Mouse (Mus musculus): Measurements from ENCODE around the gene Nbea. TPM values are rescaled to one million over a fixed set of nuclear protein-coding genes. Genes with fewer than 3 reads are reported as not detected.

The Nbea gene
- 15.7 and 16.0 TPM in 2 replicates for polyA plus RNA-seq (2014; fragmentation: Nextera tagmentation; extraction: Ambion mirVana)

DNA sequence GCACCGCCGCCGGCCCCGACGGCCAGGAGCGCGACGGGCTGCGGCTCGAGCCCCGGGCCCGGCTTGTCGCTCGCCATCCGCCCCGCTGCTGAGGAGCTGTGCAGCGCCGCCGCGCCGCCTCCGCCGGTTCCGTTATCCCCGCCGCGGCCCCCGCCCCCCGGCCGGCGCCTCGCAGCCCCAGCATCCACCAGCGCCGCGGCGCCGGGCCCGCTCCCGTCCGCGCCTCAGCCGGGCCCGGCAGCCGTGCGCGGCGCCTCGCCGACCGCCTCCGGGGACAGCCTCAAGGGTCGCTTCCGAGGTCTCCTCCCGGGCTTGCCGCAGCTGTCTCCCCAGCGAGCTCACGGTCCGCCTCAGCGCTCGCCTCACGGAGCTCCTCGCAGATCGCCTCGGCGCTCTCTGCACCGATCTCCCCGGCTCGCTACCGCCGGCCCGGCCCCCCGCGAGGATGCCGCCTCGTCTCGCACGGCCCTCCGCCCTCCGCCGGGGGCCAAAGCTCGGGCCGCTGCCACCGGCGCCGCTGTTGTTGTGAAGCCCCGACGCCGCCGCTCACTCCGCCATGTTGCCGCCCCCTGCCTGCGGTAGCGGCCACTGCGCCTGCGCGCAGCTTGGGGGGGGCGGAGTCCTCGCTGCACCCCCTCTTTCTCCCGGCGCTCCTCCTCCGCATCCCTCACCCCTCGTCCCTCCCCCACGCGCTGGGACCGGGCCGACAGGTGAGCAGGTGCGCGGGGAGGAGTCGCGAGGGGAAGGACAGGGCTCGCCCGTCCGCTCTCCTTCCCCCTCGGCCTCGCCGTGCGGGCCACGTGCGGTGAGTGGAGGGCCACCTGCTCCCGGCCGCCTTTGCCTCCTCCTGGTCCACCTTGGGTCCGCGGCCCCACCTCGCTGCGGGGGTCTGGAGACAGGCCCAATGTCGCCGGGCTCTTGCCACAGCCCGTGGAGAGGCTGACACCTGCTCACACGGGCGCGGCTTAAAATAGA is at the start of gene Nbea:
TSS of gene Nbea (minus strand) at position 543 of the 975 bp plus-strand sequence.
- Histone ChIP-seq H3K9me3 (ENCODE audit: control insufficient read depth, low read length) (no peaks in the 10 kb centered on the region), H3K4me1 (ENCODE audit: control insufficient read depth in 2 of 2, insufficient read depth in 2 of 2, low read length in 2 of 2) (peaks cover 2 to 16% of the 10 kb centered on the region in 2 experiments; a peak in 3 of 4 replicates), H3K36me3 (ENCODE audit: control insufficient read depth, insufficient read depth, low read length) (no peaks in the 10 kb centered on the region), H3K27ac (replicated peaks in 1 of 2; ENCODE audit: control insufficient read depth in 1 of 2, insufficient read depth in 1 of 2, low read depth in 2 of 2, low read length in 2 of 2) (peak within 1 kb of the TSS; percentile 70 to 91), H3K4me2 (ENCODE audit: low read length) (peak within 1 kb of the TSS; percentile 81), H3K9ac (ENCODE audit: low read length) (peak within 1 kb of the TSS; percentile 96), H3K27me3 (ENCODE audit: control insufficient read depth, insufficient read depth, low read length) (no peaks in the 10 kb centered on the region), H3K4me3 (ENCODE audit: control insufficient read depth in 1 of 2, insufficient read depth in 1 of 2, low read depth in 1 of 2, low read length in 2 of 2) (peak within 1 kb of the TSS; percentile 85 to 96)
- WGBS: under 1% methylated on average over 103 of the region's 131 CpGs
- ATAC-seq (ENCODE audit: insufficient number of reproducible peaks, insufficient read depth, low FRiP score, low read depth): peak; percentile 71

DNA sequence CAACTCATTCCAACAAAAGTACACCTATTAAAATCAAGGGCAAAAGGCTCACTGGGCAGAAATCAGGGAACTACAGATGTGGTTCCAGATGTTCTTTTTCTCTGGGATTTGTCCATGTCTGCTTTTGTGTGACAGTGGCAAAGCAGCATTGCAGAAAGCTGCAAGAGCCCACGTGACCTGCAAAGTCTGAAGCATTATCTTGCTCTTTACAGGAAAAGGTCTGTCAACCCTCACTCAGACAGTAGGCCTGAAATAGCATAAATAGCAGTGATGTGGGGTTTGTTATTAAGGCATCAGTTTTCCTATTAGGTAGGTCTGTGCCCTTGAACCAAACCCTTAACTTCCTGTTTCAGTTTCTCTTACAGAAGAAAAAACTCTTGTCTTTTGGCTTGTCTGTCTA is 45.8 kb upstream of the Nbea start:
- 0 out of 2 replicates have a peak, but pooled peaks have one; percentile 17 for ATAC-seq (ENCODE audit: insufficient number of reproducible peaks, insufficient read depth, low FRiP score, low read depth)
- H3K36me3 ChIP-seq (ENCODE audit: control insufficient read depth, insufficient read depth, low read length): no peaks in the 10 kb centered on the region
- no peaks in the 10 kb centered on the region for H3K9me3 ChIP-seq (ENCODE audit: control insufficient read depth, low read length)
- WGBS: 4% methylated on average over 1 of the region's 1 CpGs
- no peak overlapping the region for H3K9ac ChIP-seq (ENCODE audit: low read length)
- no peaks in the 10 kb centered on the region for H3K27me3 ChIP-seq (ENCODE audit: control insufficient read depth, insufficient read depth, low read length)
- peak overlapping the region; percentile 41 to 44; a peak in 3 of 4 replicates for H3K27ac ChIP-seq (replicated peaks in 1 of 2; ENCODE audit: control insufficient read depth in 1 of 2, insufficient read depth in 1 of 2, low read depth in 2 of 2, low read length in 2 of 2)
- peaks cover 2 to 4% of the 10 kb centered on the region in 2 experiments; a peak in 2 of 4 replicates for H3K4me1 ChIP-seq (ENCODE audit: control insufficient read depth in 2 of 2, insufficient read depth in 2 of 2, low read length in 2 of 2)
- H3K4me3 ChIP-seq (ENCODE audit: control insufficient read depth in 1 of 2, insufficient read depth in 1 of 2, low read depth in 1 of 2, low read length in 2 of 2): no peak overlapping the region
- H3K4me2 ChIP-seq (ENCODE audit: low read length): no peak overlapping the region

DNA sequence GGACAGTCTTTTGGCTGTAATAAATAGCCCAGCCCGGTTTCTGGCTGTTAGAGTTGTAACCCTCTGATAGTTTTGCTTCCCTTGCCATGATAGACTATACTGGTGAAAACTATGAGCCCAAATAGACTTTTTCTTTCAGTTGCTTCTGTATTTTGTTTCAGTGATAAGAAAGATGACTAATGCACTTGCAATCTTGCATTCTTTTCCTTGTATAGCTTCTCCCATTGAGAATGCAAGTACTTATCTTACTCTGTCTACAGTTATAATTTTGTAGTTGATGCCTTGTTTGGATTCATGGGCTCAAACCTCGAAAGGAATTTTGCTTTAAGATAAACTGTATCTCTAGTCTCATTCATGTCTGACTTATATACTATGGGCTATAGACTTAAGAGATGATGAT is 32.5 kb upstream of the Nbea start:
- ATAC-seq (ENCODE audit: insufficient number of reproducible peaks, insufficient read depth, low FRiP score, low read depth): no peak
- WGBS: 16% methylated on average over 2 of the region's 2 CpGs
- Histone ChIP-seq H3K4me2 (ENCODE audit: low read length) (no peak overlapping the region), H3K27ac (replicated peaks in 1 of 2; ENCODE audit: control insufficient read depth in 1 of 2, insufficient read depth in 1 of 2, low read depth in 2 of 2, low read length in 2 of 2) (peak overlapping the region in 1 of 2 experiments; percentile 28; a peak in 1 of 4 replicates), H3K9ac (ENCODE audit: low read length) (no peak overlapping the region), H3K4me3 (ENCODE audit: control insufficient read depth in 1 of 2, insufficient read depth in 1 of 2, low read depth in 1 of 2, low read length in 2 of 2) (no peak overlapping the region), H3K9me3 (ENCODE audit: control insufficient read depth, low read length) (no peaks in the 10 kb centered on the region), H3K4me1 (ENCODE audit: control insufficient read depth in 2 of 2, insufficient read depth in 2 of 2, low read length in 2 of 2) (peaks cover 0 to 10% of the 10 kb centered on the region in 2 experiments; a peak in 3 of 4 replicates), H3K36me3 (ENCODE audit: control insufficient read depth, insufficient read depth, low read length) (no peaks in the 10 kb centered on the region), H3K27me3 (ENCODE audit: control insufficient read depth, insufficient read depth, low read length) (no peaks in the 10 kb centered on the region)

DNA sequence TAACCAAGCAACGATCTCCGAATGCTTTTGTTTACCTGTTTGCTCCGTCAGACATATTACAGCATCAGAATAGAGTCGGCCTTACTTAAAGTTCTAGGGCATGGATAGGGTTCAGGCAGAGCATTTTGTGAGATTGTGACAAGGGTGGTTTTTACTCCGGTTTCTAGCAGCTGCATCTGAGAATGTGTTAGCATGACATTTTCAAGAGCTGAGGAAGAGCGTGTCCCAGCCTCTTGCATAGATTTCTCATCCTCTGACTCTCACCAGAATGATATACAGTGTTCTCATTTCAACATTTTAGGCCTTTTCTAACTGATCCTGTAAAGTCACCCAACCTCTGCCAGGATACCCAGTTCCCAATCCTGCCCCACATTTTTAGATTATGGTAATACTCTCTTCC is 20.5 kb upstream of the Nbea start:
- Histone ChIP-seq H3K27me3 (ENCODE audit: control insufficient read depth, insufficient read depth, low read length) (no peaks in the 10 kb centered on the region), H3K4me1 (ENCODE audit: control insufficient read depth in 2 of 2, insufficient read depth in 2 of 2, low read length in 2 of 2) (no peaks in the 10 kb centered on the region), H3K9ac (ENCODE audit: low read length) (no peak overlapping the region), H3K9me3 (ENCODE audit: control insufficient read depth, low read length) (no peaks in the 10 kb centered on the region), H3K36me3 (ENCODE audit: control insufficient read depth, insufficient read depth, low read length) (no peaks in the 10 kb centered on the region), H3K4me2 (ENCODE audit: low read length) (no peak overlapping the region), H3K4me3 (ENCODE audit: control insufficient read depth in 1 of 2, insufficient read depth in 1 of 2, low read depth in 1 of 2, low read length in 2 of 2) (no peak overlapping the region), H3K27ac (replicated peaks in 1 of 2; ENCODE audit: control insufficient read depth in 1 of 2, insufficient read depth in 1 of 2, low read depth in 2 of 2, low read length in 2 of 2) (no peak overlapping the region)
- WGBS: 75% methylated on average over 6 of the region's 6 CpGs
- ATAC-seq (ENCODE audit: insufficient number of reproducible peaks, insufficient read depth, low FRiP score, low read depth): no peak

DNA sequence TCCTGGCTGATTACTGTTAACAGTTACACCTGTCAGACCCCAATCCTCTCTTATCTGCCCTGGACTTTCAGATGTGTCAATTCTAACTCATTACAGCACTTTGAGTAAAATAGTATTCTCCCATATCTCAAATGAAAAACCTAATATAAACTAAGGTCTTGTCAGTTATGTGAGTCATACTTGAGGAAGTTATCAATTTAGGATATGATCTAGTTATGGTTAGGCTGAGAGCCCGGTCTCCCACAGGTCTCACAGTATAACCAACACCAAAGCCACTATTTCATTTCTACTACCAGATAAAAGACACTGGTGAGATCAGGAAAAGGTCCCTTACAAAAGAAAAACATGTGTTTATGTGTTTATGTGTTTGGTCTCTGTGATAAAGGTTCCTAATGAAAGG is 4.7 kb upstream of the Nbea start:
- no peak overlapping the region for H3K4me3 ChIP-seq (ENCODE audit: control insufficient read depth in 1 of 2, insufficient read depth in 1 of 2, low read depth in 1 of 2, low read length in 2 of 2)
- H3K27ac ChIP-seq (replicated peaks in 1 of 2; ENCODE audit: control insufficient read depth in 1 of 2, insufficient read depth in 1 of 2, low read depth in 2 of 2, low read length in 2 of 2): no peak overlapping the region
- H3K9ac ChIP-seq (ENCODE audit: low read length): no peak overlapping the region
- no peak for ATAC-seq (ENCODE audit: insufficient number of reproducible peaks, insufficient read depth, low FRiP score, low read depth)
- H3K4me1 ChIP-seq (ENCODE audit: control insufficient read depth in 2 of 2, insufficient read depth in 2 of 2, low read length in 2 of 2): peaks cover 2 to 3% of the 10 kb centered on the region in 2 experiments; a peak in 2 of 4 replicates
- WGBS: 70% methylated on average over 1 of the region's 1 CpGs
- H3K9me3 ChIP-seq (ENCODE audit: control insufficient read depth, low read length): no peaks in the 10 kb centered on the region
- no peaks in the 10 kb centered on the region for H3K27me3 ChIP-seq (ENCODE audit: control insufficient read depth, insufficient read depth, low read length)
- H3K36me3 ChIP-seq (ENCODE audit: control insufficient read depth, insufficient read depth, low read length): no peaks in the 10 kb centered on the region
- H3K4me2 ChIP-seq (ENCODE audit: low read length): no peak overlapping the region

DNA sequence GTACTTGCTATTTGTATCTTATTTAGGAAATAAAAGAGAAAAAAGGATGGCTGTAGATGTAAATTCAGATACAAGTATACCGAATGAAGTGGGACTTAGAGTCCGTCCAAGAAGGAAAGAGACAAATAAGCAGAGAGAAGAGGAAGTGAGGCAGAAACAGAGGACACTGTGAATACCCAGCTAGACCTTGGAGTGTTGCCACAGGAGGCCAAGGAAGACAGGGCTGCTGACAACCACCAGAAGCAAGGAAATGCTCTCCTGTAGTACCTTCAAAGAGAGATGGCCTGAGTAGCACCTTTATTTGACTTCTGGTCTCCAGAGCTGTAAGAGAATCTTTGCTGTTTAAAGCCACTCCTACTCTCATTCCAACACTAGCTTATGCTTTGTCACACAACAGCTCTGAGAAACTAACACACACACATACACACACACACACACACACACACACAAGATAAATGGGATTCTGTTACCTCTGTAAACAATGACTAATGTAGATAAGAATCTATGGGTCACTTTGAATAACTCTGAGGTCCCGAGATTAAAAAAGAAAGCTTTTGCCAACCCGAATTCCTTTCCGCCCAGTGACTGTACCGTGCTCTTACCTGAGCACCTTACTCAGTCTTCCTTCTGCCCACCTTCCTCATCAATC is 3.8 kb upstream of the Nbea start:
- no peak overlapping the region for H3K27ac ChIP-seq (replicated peaks in 1 of 2; ENCODE audit: control insufficient read depth in 1 of 2, insufficient read depth in 1 of 2, low read depth in 2 of 2, low read length in 2 of 2)
- no peaks in the 10 kb centered on the region for H3K27me3 ChIP-seq (ENCODE audit: control insufficient read depth, insufficient read depth, low read length)
- no peaks in the 10 kb centered on the region for H3K9me3 ChIP-seq (ENCODE audit: control insufficient read depth, low read length)

DNA sequence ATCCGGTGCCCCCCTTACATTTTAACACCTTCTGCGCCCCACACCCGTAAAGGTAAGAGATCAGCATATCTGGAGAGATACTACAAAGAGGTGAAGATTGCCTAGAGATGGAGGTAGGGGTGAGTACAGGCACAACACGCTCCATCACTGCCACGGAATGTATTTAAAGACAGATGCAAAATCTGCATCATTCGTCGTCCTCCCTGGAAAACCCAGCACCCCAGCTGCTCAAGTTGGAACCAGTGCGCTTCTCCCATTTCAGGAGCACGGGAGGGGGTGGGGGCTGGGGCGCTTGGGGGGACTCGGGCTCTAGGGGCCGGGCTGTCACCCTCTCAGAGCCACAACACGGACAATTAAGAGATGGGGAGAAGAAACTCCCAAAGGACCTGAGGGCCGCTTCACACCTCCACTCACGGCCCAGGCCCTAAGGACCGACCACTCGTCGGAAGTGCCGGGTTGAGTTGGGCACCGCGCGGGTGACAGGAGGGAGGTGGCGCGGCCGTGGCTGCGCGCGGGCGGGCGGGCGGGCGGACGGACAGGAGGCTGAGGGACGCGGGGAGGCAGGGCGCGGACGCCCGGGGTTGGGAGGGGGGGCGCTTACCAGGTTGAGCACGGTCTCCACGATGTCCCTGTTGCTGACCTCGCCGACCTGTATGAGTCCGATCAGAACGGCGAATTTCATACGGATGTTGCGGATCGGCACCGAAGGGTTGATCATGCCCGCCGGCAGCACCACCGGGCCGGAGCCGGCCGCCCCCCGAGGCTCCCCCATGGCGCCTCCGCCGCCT is 936 bp downstream of the Nbea start:
- H3K9ac ChIP-seq (ENCODE audit: low read length): peak overlapping the region; percentile 96
- peak overlapping the region; percentile 85 to 96 for H3K4me3 ChIP-seq (ENCODE audit: control insufficient read depth in 1 of 2, insufficient read depth in 1 of 2, low read depth in 1 of 2, low read length in 2 of 2)
- no peaks in the 10 kb centered on the region for H3K27me3 ChIP-seq (ENCODE audit: control insufficient read depth, insufficient read depth, low read length)
- peak overlapping the region; percentile 44 to 91; a peak in 3 of 4 replicates for H3K27ac ChIP-seq (replicated peaks in 1 of 2; ENCODE audit: control insufficient read depth in 1 of 2, insufficient read depth in 1 of 2, low read depth in 2 of 2, low read length in 2 of 2)
- peaks cover 2 to 16% of the 10 kb centered on the region in 2 experiments; a peak in 3 of 4 replicates for H3K4me1 ChIP-seq (ENCODE audit: control insufficient read depth in 2 of 2, insufficient read depth in 2 of 2, low read length in 2 of 2)
- no peaks in the 10 kb centered on the region for H3K9me3 ChIP-seq (ENCODE audit: control insufficient read depth, low read length)
- WGBS: under 1% methylated on average over 54 of the region's 61 CpGs
- H3K36me3 ChIP-seq (ENCODE audit: control insufficient read depth, insufficient read depth, low read length): no peaks in the 10 kb centered on the region
- 0 out of 2 replicates have a peak, but pooled peaks have one; percentile 46 for ATAC-seq (ENCODE audit: insufficient number of reproducible peaks, insufficient read depth, low FRiP score, low read depth)
- peak overlapping the region; percentile 81 for H3K4me2 ChIP-seq (ENCODE audit: low read length)

More for the DNA sequence above, 3.8 kb upstream of the Nbea start:
- Histone ChIP-seq H3K36me3 (ENCODE audit: control insufficient read depth, insufficient read depth, low read length) (no peaks in the 10 kb centered on the region), H3K4me2 (ENCODE audit: low read length) (no peak overlapping the region), H3K9ac (ENCODE audit: low read length) (no peak overlapping the region), H3K4me3 (ENCODE audit: control insufficient read depth in 1 of 2, insufficient read depth in 1 of 2, low read depth in 1 of 2, low read length in 2 of 2) (no peak overlapping the region), H3K4me1 (ENCODE audit: control insufficient read depth in 2 of 2, insufficient read depth in 2 of 2, low read length in 2 of 2) (peaks cover 2 to 4% of the 10 kb centered on the region in 2 experiments; a peak in 3 of 4 replicates)
- WGBS: 61% methylated on average over 6 of the region's 6 CpGs
- ATAC-seq (ENCODE audit: insufficient number of reproducible peaks, insufficient read depth, low FRiP score, low read depth): no peak
